Mouse (Mus musculus) forebrain, embryonic 16.5 days (tissue): Measurements from ENCODE around the gene Olfr218. TPM values are rescaled to one million over a fixed set of nuclear protein-coding genes. Genes with fewer than 3 reads are reported as not detected.
"Not testable (repeated sequence)": the region's sequence is repeated elsewhere in the genome, so short reads cannot be mapped to it uniquely, and the experiment has no call there.

Experiments used
- ATAC-seq: fragments of 200-750 bp; cut with Nextera tagmentation; 2 replicates; pipeline ENCODE4 v1.8.0; 2017; ENCODE audit warnings: mild to moderate bottlenecking, moderate library complexity
- H3K27ac ChIP-seq: fragments of 300-500 bp; sonication (generic); 2 replicates; pipeline ENCODE4 v1.5.1; 2014; ENCODE audit warnings: low read length, control low read depth
- H3K27me3 ChIP-seq: fragments of 300-500 bp; sonication (generic); replicated peaks from 2 replicates; pipeline ENCODE4 v1.6.1; 2014; ENCODE audit warnings: low read length; ENCODE audit not compliant: control insufficient read depth, insufficient read depth
- H3K36me3 ChIP-seq: fragments of 300-500 bp; sonication (generic); 2 replicates; pipeline ENCODE4 v1.6.1; 2014; ENCODE audit not compliant: control insufficient read depth, insufficient read depth
- H3K4me1 ChIP-seq: fragments of 300-500 bp; sonication (generic); replicated peaks from 2 replicates; pipeline ENCODE4 v1.6.1; 2014; ENCODE audit warnings: low read length; ENCODE audit not compliant: control insufficient read depth, insufficient read depth
- H3K4me2 ChIP-seq: fragments of 300-500 bp; sonication (generic); 2 replicates; pipeline ENCODE4 v1.6.1; 2014; ENCODE audit warnings: mild to moderate bottlenecking, low read length, control low read depth
- H3K4me3 ChIP-seq: fragments of 300-500 bp; sonication (generic); replicated peaks from 2 replicates; pipeline ENCODE4 v1.5.1; 2014; ENCODE audit warnings: mild to moderate bottlenecking, low read length, control low read depth
- H3K9ac ChIP-seq: fragments of 300-500 bp; sonication (generic); replicated peaks from 2 replicates; pipeline ENCODE4 v1.6.1; 2014; ENCODE audit warnings: low read depth, low read length, control low read depth
- H3K9me3 ChIP-seq: fragments of 300-500 bp; sonication (generic); 2 replicates; pipeline ENCODE4 v1.6.1; 2016; ENCODE audit warnings: low read length; ENCODE audit not compliant: control insufficient read depth
- WGBS: fragments of 180-500 bp; shearing (Covaris S2); extraction: QIAGEN DNeasy Blood & Tissue Kit; methylation state at CpG from one replicate; pipeline ENCODE4 v1.1.7; 2014; 5-methylcytosine and 5-hydroxymethylcytosine counted together
- polyA plus RNA-seq: library from polyadenylated mRNA; unstranded; fragments of >200 nt; fragmentation: Nextera tagmentation; extraction: Ambion mirVana; gene quantifications from 2 replicates; pipeline ENCODE4 v1.2.1, GENCODE M21; 2015

Olfr218 gene
- polyA plus RNA-seq: not detected in 2 replicates

DNA sequence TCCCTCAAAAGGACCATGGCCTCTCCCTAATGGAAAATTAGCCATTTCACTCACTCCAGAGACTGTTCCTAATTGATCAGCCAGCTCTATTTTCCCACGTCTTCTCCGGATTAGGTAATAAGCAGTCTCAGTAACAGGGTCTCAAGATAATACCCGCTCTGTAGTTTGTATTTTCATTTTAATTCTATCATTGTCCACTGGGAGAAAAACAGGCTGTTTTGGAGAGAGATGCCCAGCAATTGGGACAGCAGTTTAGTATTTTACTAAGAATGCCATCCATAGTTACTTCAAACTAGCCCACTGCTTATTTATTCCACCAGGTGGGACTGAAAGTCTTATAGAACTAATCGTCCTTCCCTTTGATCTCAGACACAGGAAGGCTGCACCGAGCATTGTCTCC lies at the start of gene Olfr218:
Olfr218 (plus strand) TSS at position 301 of the 400 bp plus-strand sequence.
- H3K27me3 ChIP-seq: no peaks in the 10 kb centered on the region
- no peaks in the 10 kb centered on the region for H3K36me3 ChIP-seq
- no peaks in the 10 kb centered on the region for H3K9me3 ChIP-seq
- no peaks in the 10 kb centered on the region for H3K4me1 ChIP-seq
- H3K4me3 ChIP-seq: no peak within 1 kb of the TSS
- no peak within 1 kb of the TSS for H3K27ac ChIP-seq
- no peak for ATAC-seq
- WGBS: 48% methylated on average over 5 of the region's 5 CpGs
- no peak within 1 kb of the TSS for H3K4me2 ChIP-seq
- no peak within 1 kb of the TSS for H3K9ac ChIP-seq

DNA sequence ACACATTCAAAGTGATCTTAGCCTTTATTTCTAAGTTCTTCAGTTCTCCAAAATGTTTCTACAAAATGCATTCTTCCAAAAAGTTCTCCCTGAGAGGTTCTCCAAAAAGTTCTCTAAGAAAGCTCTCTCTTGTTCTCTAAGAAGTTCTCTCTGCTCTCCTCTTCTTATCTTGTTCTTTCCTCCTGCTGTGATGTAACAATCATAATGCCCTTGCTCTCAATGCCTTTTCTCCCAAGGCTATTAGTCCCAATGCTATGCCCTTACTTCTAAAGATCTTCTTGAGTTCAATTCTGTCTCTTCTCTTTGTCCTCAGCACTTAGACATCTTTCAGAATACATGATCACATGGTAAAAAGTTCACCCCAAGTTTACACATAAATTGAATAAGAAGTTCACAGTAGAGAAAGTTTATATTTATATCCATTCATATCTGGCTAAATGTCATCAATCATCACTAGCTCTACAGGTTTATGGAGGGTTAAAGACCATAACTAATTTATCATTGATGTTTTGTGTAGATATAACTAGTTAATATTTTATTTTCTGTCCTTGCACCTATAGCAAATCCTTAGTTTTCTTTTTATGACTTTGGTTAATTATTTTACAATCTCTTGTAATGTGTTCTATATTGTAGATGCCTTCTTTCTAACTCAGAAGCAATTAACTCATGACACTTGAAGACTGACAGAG lies 23.3 kb upstream of the Olfr218 start:
- no peak overlapping the region for H3K9ac ChIP-seq
- H3K9me3 ChIP-seq: no peaks in the 10 kb centered on the region
- H3K4me3 ChIP-seq: no peak overlapping the region
- H3K36me3 ChIP-seq: no peaks in the 10 kb centered on the region
- no peaks in the 10 kb centered on the region for H3K4me1 ChIP-seq
- no peak for ATAC-seq
- H3K27ac ChIP-seq: no peak overlapping the region
- no peak overlapping the region for H3K4me2 ChIP-seq
- no peaks in the 10 kb centered on the region for H3K27me3 ChIP-seq

DNA sequence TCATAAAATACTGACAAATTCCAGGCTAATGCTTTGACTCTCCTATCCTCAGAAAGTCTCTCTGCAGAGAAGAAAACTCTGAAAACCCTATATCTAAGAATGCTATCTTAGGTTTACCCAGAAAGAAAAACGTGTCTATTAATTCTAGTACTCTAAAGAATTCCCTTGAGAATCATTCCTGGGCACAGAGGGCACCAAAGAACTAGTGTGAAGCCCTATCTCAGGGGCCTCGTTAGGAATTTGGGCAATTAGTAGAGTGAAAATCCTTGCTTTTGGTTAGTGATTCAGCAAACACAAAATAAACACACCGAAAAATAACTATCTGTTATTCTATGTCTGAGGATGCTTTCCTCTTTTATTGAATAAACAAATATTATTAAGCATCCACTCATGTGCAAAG lies 7.1 kb upstream of the Olfr218 start, which contains the start of gene Olfr1406:
Olfr1406 (minus strand) TSS at position 101 of the 400 bp plus-strand sequence.
- ATAC-seq: no peak
- Histone ChIP-seq H3K4me1 (no peaks in the 10 kb centered on the region), H3K27ac (no peak within 1 kb of the TSS), H3K4me3 (no peak within 1 kb of the TSS), H3K4me2 (no peak within 1 kb of the TSS), H3K9ac (no peak within 1 kb of the TSS), H3K9me3 (no peaks in the 10 kb centered on the region), H3K27me3 (no peaks in the 10 kb centered on the region), H3K36me3 (no peaks in the 10 kb centered on the region)
- 56% methylated on average over 3 of the region's 3 CpGs for WGBS

DNA sequence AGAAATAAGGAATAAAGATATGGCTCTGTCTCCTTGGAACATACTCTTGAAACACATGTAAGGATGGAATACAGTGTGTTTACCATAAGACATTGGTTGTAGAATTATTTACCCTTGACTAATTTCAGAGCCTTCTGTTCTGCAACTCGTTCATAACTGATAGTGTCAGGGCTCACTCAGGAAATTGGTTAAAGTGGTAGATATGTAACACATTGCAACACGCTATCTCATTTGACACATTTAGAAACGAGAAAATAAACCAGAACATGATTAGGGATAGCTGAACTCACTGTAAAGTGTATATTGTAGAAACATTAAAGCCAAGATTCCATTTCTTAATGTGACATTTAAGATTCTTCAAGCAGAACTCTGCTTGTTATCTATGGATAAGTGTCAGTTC lies 5.5 kb upstream of the Olfr218 start:
- no peak overlapping the region for H3K4me2 ChIP-seq
- ATAC-seq: no peak
- no peaks in the 10 kb centered on the region for H3K9me3 ChIP-seq
- H3K9ac ChIP-seq: no peak overlapping the region
- no peak overlapping the region for H3K4me3 ChIP-seq
- H3K27ac ChIP-seq: no peak overlapping the region
- H3K27me3 ChIP-seq: no peaks in the 10 kb centered on the region
- WGBS: 79% methylated on average over 3 of the region's 3 CpGs
- H3K36me3 ChIP-seq: no peaks in the 10 kb centered on the region
- H3K4me1 ChIP-seq: no peaks in the 10 kb centered on the region

DNA sequence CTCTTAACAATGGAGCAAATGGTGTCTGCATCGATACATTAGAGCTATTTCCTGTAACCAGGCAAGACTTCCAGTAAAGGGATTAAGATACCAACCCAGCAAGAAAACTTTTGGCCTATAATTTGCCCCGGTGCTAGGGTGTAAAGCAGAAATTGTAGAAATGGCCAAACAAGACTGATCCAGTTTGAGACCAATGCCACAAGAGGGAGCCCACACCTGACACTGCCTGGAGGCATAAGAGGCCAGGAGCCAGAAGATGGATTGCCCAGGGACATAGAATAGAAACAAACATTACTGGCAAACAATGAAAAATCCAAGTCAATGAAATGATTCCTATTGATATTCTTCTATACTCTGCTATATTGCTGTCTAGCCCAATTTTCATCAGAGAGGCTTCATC lies 1.2 kb upstream of the Olfr218 start:
- Histone ChIP-seq H3K27ac (no peak overlapping the region), H3K4me1 (no peaks in the 10 kb centered on the region), H3K36me3 (no peaks in the 10 kb centered on the region), H3K4me3 (no peak overlapping the region), H3K9ac (no peak overlapping the region), H3K4me2 (no peak overlapping the region), H3K27me3 (no peaks in the 10 kb centered on the region), H3K9me3 (no peaks in the 10 kb centered on the region)
- no peak for ATAC-seq
- WGBS: 91% methylated on average over 2 of the region's 2 CpGs

DNA sequence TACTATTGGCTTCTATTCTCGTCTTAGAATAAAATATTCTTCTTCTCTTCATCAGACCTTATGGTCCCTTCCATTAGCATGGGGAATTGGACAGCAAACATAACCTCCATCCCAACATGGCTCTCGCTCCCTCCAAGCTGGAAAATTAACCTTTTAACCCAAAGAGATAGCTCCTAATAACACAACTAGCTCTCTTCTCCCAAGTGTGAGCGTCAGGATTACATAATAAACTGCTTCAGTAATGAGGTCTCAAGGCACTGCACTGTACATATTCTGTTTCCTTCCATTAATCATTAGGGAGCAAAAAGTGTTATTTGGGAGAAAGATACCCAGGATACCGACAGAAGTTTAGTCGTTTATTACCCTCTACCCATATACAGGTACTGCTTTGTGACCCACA lies 14.5 kb downstream of the Olfr218 start, which contains the start of gene Olfr1404:
Olfr1404 (plus strand) TSS at position 301 of the 400 bp plus-strand sequence.
- Histone ChIP-seq H3K4me2 (no peak within 1 kb of the TSS), H3K4me3 (no peak within 1 kb of the TSS), H3K27ac (no peak within 1 kb of the TSS), H3K36me3 (no peaks in the 10 kb centered on the region), H3K9ac (no peak within 1 kb of the TSS), H3K27me3 (no peaks in the 10 kb centered on the region), H3K9me3 (no peaks in the 10 kb centered on the region), H3K4me1 (no peaks in the 10 kb centered on the region)
- 91% methylated on average over 5 of the region's 5 CpGs for WGBS
- ATAC-seq: no peak

DNA sequence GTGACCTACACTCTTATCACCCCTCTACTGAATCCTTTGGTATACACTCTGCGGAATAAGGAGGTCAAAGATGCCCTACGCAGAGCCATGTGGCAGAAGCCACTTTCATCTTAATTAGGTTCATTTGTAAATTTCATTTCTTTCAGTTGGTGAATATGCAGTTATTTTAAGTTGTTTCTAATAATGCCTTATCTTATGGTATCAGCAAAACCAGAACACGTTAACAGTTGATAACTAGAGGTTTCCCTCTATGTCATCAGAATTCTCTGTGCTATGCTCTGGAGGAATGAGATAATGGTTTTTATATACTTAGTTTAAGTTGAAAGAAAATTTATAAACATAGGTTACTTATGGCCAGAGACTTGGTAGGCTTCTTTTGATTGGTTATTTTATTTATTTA lies 18.9 kb downstream of the Olfr218 start:
- H3K27ac ChIP-seq: no peak overlapping the region
- no peak overlapping the region for H3K4me2 ChIP-seq
- no peaks in the 10 kb centered on the region for H3K4me1 ChIP-seq
- no peaks in the 10 kb centered on the region for H3K9me3 ChIP-seq
- ATAC-seq: no peak
- H3K4me3 ChIP-seq: no peak overlapping the region
- H3K27me3 ChIP-seq: no peaks in the 10 kb centered on the region
- H3K36me3 ChIP-seq: no peaks in the 10 kb centered on the region
- WGBS: 92% methylated on average over 3 of the region's 3 CpGs
- no peak overlapping the region for H3K9ac ChIP-seq

DNA sequence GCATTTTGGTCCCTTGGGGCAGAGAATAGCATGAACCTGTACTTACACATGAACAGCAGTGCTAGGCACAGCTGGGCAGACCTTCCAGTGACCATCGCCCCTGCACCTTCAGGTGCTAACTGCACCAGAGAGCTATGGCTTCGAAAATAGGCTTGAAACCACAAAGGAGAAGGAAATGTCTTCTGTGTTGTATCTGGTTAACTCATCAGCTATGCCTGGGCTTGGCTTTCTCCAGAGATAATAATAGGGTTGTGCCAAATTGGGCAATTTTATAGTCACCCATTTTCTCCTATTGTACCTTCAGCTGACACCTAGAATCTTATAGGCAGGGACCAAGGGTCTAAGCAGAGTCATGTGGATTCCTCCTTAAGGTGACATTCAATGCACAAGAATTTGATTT lies 29.5 kb downstream of the Olfr218 start, which contains the start of gene Fcer1a:
Fcer1a (minus strand) TSS at position 134 of the 400 bp plus-strand sequence.
- Histone ChIP-seq H3K36me3 (no peaks in the 10 kb centered on the region), H3K9me3 (no peaks in the 10 kb centered on the region), H3K4me1 (no peaks in the 10 kb centered on the region), H3K27me3 (no peaks in the 10 kb centered on the region), H3K27ac (no peak within 1 kb of the TSS), H3K4me2 (no peak within 1 kb of the TSS), H3K4me3 (no peak within 1 kb of the TSS), H3K9ac (no peak within 1 kb of the TSS)
- WGBS: 88% methylated on average over 2 of the region's 2 CpGs
- ATAC-seq: no peak

DNA sequence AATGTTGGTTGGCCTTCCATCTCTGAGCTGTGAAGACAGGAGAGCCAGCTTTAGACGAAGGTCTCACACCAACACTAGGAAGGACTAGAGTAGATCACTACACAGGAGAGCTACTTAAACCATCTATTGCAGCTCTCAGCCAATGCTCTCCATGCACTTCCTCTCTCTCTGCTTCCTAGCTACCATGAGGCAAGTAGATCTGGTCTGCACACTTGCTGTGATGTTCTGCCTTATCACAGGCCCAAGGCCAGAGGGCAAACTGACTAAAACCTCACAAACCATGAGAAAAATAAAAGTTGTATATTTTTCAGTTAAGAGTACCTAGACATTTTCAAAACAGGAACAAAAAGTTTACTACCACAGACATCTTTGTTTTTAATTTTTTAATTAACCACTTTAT lies 39.4 kb downstream of the Olfr218 start:
- 88% methylated on average over 1 of the region's 1 CpGs for WGBS
- not testable (repeated sequence) for H3K4me1 ChIP-seq, H3K27ac ChIP-seq, ATAC-seq, H3K27me3 ChIP-seq, H3K9me3 ChIP-seq, H3K9ac ChIP-seq, H3K4me3 ChIP-seq, H3K4me2 ChIP-seq, H3K36me3 ChIP-seq

DNA sequence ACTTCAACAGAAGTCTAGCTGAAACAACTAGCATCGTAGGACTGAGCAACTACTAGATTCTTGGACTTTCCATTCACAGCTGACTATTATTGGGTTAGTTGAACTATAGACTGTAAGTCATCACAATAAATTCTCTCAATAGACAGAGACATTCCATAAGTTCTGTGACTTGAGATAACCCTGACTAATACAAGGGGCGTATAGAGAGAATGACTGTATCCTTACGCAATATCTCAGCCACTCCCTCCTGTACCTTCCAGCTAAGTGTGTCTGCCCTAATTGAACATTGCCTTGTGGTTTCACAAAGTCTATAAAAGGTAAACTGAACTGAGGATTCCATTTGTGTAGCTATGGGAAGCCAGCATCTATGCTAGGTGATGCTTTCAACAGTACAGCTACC lies 52.3 kb downstream of the Olfr218 start:
- 92% methylated on average over 3 of the region's 3 CpGs for WGBS
- Histone ChIP-seq H3K4me2 (no peak overlapping the region), H3K27ac (no peak overlapping the region), H3K36me3 (no peaks in the 10 kb centered on the region), H3K9me3 (no peaks in the 10 kb centered on the region), H3K9ac (no peak overlapping the region), H3K4me3 (no peak overlapping the region), H3K27me3 (no peaks in the 10 kb centered on the region), H3K4me1 (no peaks in the 10 kb centered on the region)
- no peak for ATAC-seq
